Mouse (Mus musculus) cerebellum, adult 2 months (tissue): ENCODE measurements at regions not wholly inside any gene's neighbourhood (a gene's known extent, or its start where the extent isn't known, plus 50 kb on each side); places are given as distances from the start of the nearest gene placed in this dataset.

Experiments used
- CTCF ChIP-seq: fragments of 200-500 bp; IDR thresholded peaks from 2 replicates; pipeline ENCODE4 v1.5.1; 2011; ENCODE audit warnings: low read depth, mild to moderate bottlenecking, control low read depth, low read length, moderate library complexity, borderline replicate concordance; ENCODE audit not compliant: insufficient read depth
- POLR2A ChIP-seq: fragments of 200-500 bp; IDR thresholded peaks from 2 replicates; pipeline ENCODE4 v1.6.1; 2011; ENCODE audit warnings: low read length, control low read depth, borderline replicate concordance; ENCODE audit not compliant: insufficient read depth

DNA sequence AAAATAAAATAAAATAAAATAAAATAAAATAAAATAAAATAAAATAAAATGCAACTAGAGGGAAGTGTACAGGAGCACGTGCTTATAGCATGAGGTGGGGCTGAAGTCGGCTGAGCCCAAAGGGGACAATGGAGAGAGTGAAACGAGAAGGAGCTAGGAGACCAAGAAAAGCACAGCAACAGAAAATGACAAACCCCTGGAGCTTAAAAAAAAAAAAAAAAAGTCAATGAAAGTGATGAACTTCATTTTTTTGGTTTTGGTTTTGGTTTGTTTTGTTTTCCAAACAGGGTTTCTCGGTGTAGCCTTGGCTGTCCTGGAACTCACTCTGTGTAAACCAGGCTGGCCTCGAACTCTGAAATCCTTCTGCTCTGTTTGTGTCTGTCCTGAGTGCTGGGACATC lies 51.2 kb upstream of the Chd2 start:
- no peak for TF ChIP-seq CTCF
- TF ChIP-seq POLR2A: no peak
